Mouse (Mus musculus): ENCODE data around the gene 3110082I17Rik. TPM values are rescaled to one million over a fixed set of nuclear protein-coding genes. Genes with fewer than 3 reads are reported as not detected.

Gene 3110082I17Rik
- polyA plus RNA-seq, 1 experiment from 2014 or later: 22.4 TPM

GRCm38 (mm10) chr5:139418110-139418509, 42.2 kb downstream of the 3110082I17Rik start:
- ATAC-seq (ENCODE audit: extremely low read depth, insufficient number of reproducible peaks, low FRiP score, low TSS enrichment): no peak
- Histone ChIP-seq H3K36me3 (peaks cover 7% of the 10 kb centered on the region; the same call in 1 of the 2 replicates), H3K4me1 (peaks cover 32% of the 10 kb centered on the region), H3K27me3 (replicated peaks) (peaks cover 77% of the 10 kb centered on the region), H3K9me3 (no peaks in the 10 kb centered on the region; the same call in 1 of the 2 replicates), H3K4me3 (no peak overlapping the region), H3K9ac (peak overlapping the region; percentile 44; the same call in 1 of the 2 replicates), H3K27ac (replicated peaks) (peak overlapping the region; percentile 46), H3K4me2 (peak overlapping the region; percentile 1)
- 41% methylated on average over 2 of the region's 2 CpGs for WGBS

GRCm38 (mm10) chr5:139417480-139417879, 42.8 kb downstream of the 3110082I17Rik start:
- no peak overlapping the region for H3K4me3 ChIP-seq
- H3K4me2 ChIP-seq: no peak overlapping the region
- peaks cover 79% of the 10 kb centered on the region for H3K27me3 ChIP-seq (replicated peaks)
- H3K36me3 ChIP-seq: peaks cover 7% of the 10 kb centered on the region; the same call in 1 of the 2 replicates
- H3K4me1 ChIP-seq: peaks cover 26% of the 10 kb centered on the region
- 70% methylated on average over 3 of the region's 3 CpGs for WGBS
- no peaks in the 10 kb centered on the region; the same call in 1 of the 2 replicates for H3K9me3 ChIP-seq
- no peak overlapping the region for H3K27ac ChIP-seq (replicated peaks)
- ATAC-seq (ENCODE audit: extremely low read depth, insufficient number of reproducible peaks, low FRiP score, low TSS enrichment): no peak
- no peak overlapping the region for H3K9ac ChIP-seq

- Histone ChIP-seq H3K27ac (replicated peaks) (no peak overlapping the region), H3K4me1 (peaks cover 25% of the 10 kb centered on the region), H3K36me3 (peaks cover 7% of the 10 kb centered on the region; the same call in 1 of the 2 replicates), H3K9me3 (no peaks in the 10 kb centered on the region; the same call in 1 of the 2 replicates), H3K4me3 (no peak overlapping the region), H3K4me2 (no peak overlapping the region), H3K9ac (no peak overlapping the region), H3K27me3 (replicated peaks) (peaks cover 77% of the 10 kb centered on the region)
- no peak for ATAC-seq (ENCODE audit: extremely low read depth, insufficient number of reproducible peaks, low FRiP score, low TSS enrichment)
- 89% methylated on average over 4 of the region's 4 CpGs for WGBS
Observed at GRCm38 (mm10) chr5:139416942-139417341, 43.4 kb downstream of the 3110082I17Rik start.

- H3K9me3 ChIP-seq: no peaks in the 10 kb centered on the region; the same call in 1 of the 2 replicates
- no peak overlapping the region for H3K27ac ChIP-seq (replicated peaks)
- no peak for ATAC-seq (ENCODE audit: extremely low read depth, insufficient number of reproducible peaks, low FRiP score, low TSS enrichment)
- 84% methylated on average over 5 of the region's 5 CpGs for WGBS
- no peak overlapping the region for H3K9ac ChIP-seq
- H3K4me3 ChIP-seq: no peak overlapping the region
- peaks cover 72% of the 10 kb centered on the region for H3K27me3 ChIP-seq (replicated peaks)
- peaks cover 27% of the 10 kb centered on the region for H3K4me1 ChIP-seq
- H3K36me3 ChIP-seq: peaks cover 7% of the 10 kb centered on the region; the same call in 1 of the 2 replicates
- no peak overlapping the region for H3K4me2 ChIP-seq
Observed at GRCm38 (mm10) chr5:139415001-139415400, 45.3 kb downstream of the 3110082I17Rik start.

GRCm38 (mm10) chr5:139413545-139413944, 46.8 kb downstream of the 3110082I17Rik start:
- H3K9ac ChIP-seq: no peak overlapping the region
- no peak overlapping the region for H3K4me2 ChIP-seq
- WGBS: 86% methylated on average over 4 of the region's 4 CpGs

GRCm38 (mm10) chr5:139411665-139412314, 48.5 kb downstream of the 3110082I17Rik start:
- no peaks in the 10 kb centered on the region; the same call in 1 of the 2 replicates for H3K9me3 ChIP-seq
- no peak for ATAC-seq (ENCODE audit: extremely low read depth, insufficient number of reproducible peaks, low FRiP score, low TSS enrichment)
- no peak overlapping the region for H3K4me3 ChIP-seq
- H3K27ac ChIP-seq (replicated peaks): no peak overlapping the region
- H3K36me3 ChIP-seq: peaks cover 7% of the 10 kb centered on the region; the same call in 1 of the 2 replicates
- no peak overlapping the region for H3K4me2 ChIP-seq
- 64% methylated on average over 15 of the region's 15 CpGs for WGBS
- peaks cover 71% of the 10 kb centered on the region for H3K27me3 ChIP-seq (replicated peaks)
- H3K4me1 ChIP-seq: peaks cover 30% of the 10 kb centered on the region
- H3K9ac ChIP-seq: no peak overlapping the region

More at GRCm38 (mm10) chr5:139413545-139413944, 46.8 kb downstream of the 3110082I17Rik start:
- H3K27me3 ChIP-seq (replicated peaks): peaks cover 65% of the 10 kb centered on the region
- ATAC-seq (ENCODE audit: extremely low read depth, insufficient number of reproducible peaks, low FRiP score, low TSS enrichment): no peak
- H3K4me3 ChIP-seq: no peak overlapping the region
- peaks cover 7% of the 10 kb centered on the region; the same call in 1 of the 2 replicates for H3K36me3 ChIP-seq
- H3K27ac ChIP-seq (replicated peaks): no peak overlapping the region
- H3K4me1 ChIP-seq: peaks cover 31% of the 10 kb centered on the region
- H3K9me3 ChIP-seq: no peaks in the 10 kb centered on the region; the same call in 1 of the 2 replicates

GRCm38 (mm10) chr5:139411117-139411516, 49.2 kb downstream of the 3110082I17Rik start:
- WGBS: 88% methylated on average over 6 of the region's 6 CpGs
- no peak for ATAC-seq (ENCODE audit: extremely low read depth, insufficient number of reproducible peaks, low FRiP score, low TSS enrichment)
- no peak overlapping the region for H3K4me2 ChIP-seq
- H3K9me3 ChIP-seq: no peaks in the 10 kb centered on the region
- H3K27me3 ChIP-seq (replicated peaks): peaks cover 64% of the 10 kb centered on the region
- peaks cover 7% of the 10 kb centered on the region; the same call in 1 of the 2 replicates for H3K36me3 ChIP-seq
- peaks cover 33% of the 10 kb centered on the region for H3K4me1 ChIP-seq
- H3K9ac ChIP-seq: no peak overlapping the region
- H3K4me3 ChIP-seq: no peak overlapping the region
- no peak overlapping the region for H3K27ac ChIP-seq (replicated peaks)

GRCm38 (mm10) chr5:139410056-139410455, 50.3 kb downstream of the 3110082I17Rik start:
- Histone ChIP-seq H3K9ac (no peak overlapping the region), H3K36me3 (peaks cover 7% of the 10 kb centered on the region; the same call in 1 of the 2 replicates), H3K9me3 (no peaks in the 10 kb centered on the region), H3K4me3 (no peak overlapping the region), H3K4me1 (peaks cover 44% of the 10 kb centered on the region), H3K27me3 (replicated peaks) (peaks cover 54% of the 10 kb centered on the region), H3K27ac (replicated peaks) (peak overlapping the region; percentile 64; the same call in 1 of the 2 replicates), H3K4me2 (no peak overlapping the region)
- 88% methylated on average over 4 of the region's 4 CpGs for WGBS
- no peak for ATAC-seq (ENCODE audit: extremely low read depth, insufficient number of reproducible peaks, low FRiP score, low TSS enrichment)

GRCm38 (mm10) chr5:139409412-139409811, 50.9 kb downstream of the 3110082I17Rik start:
- H3K4me3 ChIP-seq: no peak overlapping the region
- H3K4me2 ChIP-seq: no peak overlapping the region
- no peaks in the 10 kb centered on the region for H3K9me3 ChIP-seq
- peak; percentile 48 for ATAC-seq (ENCODE audit: extremely low read depth, insufficient number of reproducible peaks, low FRiP score, low TSS enrichment)
- H3K27ac ChIP-seq (replicated peaks): peak overlapping the region; percentile 64
- H3K9ac ChIP-seq: no peak overlapping the region
- H3K27me3 ChIP-seq (replicated peaks): peaks cover 47% of the 10 kb centered on the region
- H3K4me1 ChIP-seq: peaks cover 50% of the 10 kb centered on the region
- WGBS: 47% methylated on average over 12 of the region's 12 CpGs
- H3K36me3 ChIP-seq: peaks cover 3% of the 10 kb centered on the region; the same call in 1 of the 2 replicates

- Histone ChIP-seq H3K4me2 (no peak overlapping the region), H3K27ac (replicated peaks) (peak overlapping the region; percentile 6; the same call in 1 of the 2 replicates), H3K27me3 (replicated peaks) (peaks cover 41% of the 10 kb centered on the region), H3K36me3 (no peaks in the 10 kb centered on the region), H3K4me1 (peaks cover 50% of the 10 kb centered on the region), H3K4me3 (no peak overlapping the region), H3K9ac (no peak overlapping the region), H3K9me3 (no peaks in the 10 kb centered on the region)
- 79% methylated on average over 7 of the region's 7 CpGs for WGBS
- ATAC-seq (ENCODE audit: extremely low read depth, insufficient number of reproducible peaks, low FRiP score, low TSS enrichment): no peak
Observed at GRCm38 (mm10) chr5:139408511-139408910, 51.8 kb downstream of the 3110082I17Rik start.

GRCm38 (mm10) chr5:139407121-139407885, 53.0 kb downstream of the 3110082I17Rik start:
- ATAC-seq (ENCODE audit: extremely low read depth, insufficient number of reproducible peaks, low FRiP score, low TSS enrichment): no peak
- Histone ChIP-seq H3K9me3 (no peaks in the 10 kb centered on the region), H3K27ac (replicated peaks) (no peak overlapping the region), H3K27me3 (replicated peaks) (peaks cover 29% of the 10 kb centered on the region), H3K4me3 (no peak overlapping the region), H3K36me3 (no peaks in the 10 kb centered on the region), H3K4me1 (peaks cover 50% of the 10 kb centered on the region), H3K9ac (no peak overlapping the region), H3K4me2 (no peak overlapping the region)
- WGBS: 83% methylated on average over 14 of the region's 14 CpGs
